In genomic region chr4:147848584-147848991, GRCm38 (mm10) we compare ENCODE assay signal across 8 mouse cellular contexts. TPM values are rescaled to one million over a fixed set of nuclear protein-coding genes. Genes with fewer than 3 reads are reported as not detected.
DNase-seq lines count a peak whose midpoint lies in the region; ATAC-seq and TF ChIP-seq lines count a peak whose summit lies in the region.

No protein-coding gene starts in this region.

- H3K4me3 ChIP-seq in CH12.LX (replicated peaks in 1 of 3; ENCODE audit: low read depth in 2 of 3, low read length in 2 of 3, poor library complexity in 1 of 3): peak overlapping the region; percentile 62 to 89 (median 63)
- peak overlapping the region; percentile 79 for H3K4me3 ChIP-seq in forebrain, embryonic 15.5 days
- peak overlapping the region; percentile 94 for H3K4me3 ChIP-seq in liver, postnatal 0 days (ENCODE audit: low read depth, low read length)

- no peak for TF ChIP-seq RAD21 in CH12.LX (IDR thresholded peaks at IDR 0.05; ENCODE audit: low read depth, low read length)

- TF ChIP-seq POLR2A in CH12.LX (IDR thresholded peaks at IDR 0.05; ENCODE audit: low read depth, low read length): no peak

- H3K9me3 ChIP-seq in CH12.LX (replicated peaks; ENCODE audit: low read length): no peaks in the 10 kb centered on the region
- 0 out of 2 replicates have a peak, but pooled peaks cover 5% of the 10 kb centered on the region for H3K9me3 ChIP-seq in forebrain, embryonic 15.5 days
- no peaks in the 10 kb centered on the region for H3K9me3 ChIP-seq in liver, postnatal 0 days (ENCODE audit: low read length)

- DNase-seq in frontal cortex, postnatal 25 days (ENCODE audit: low spot score in 2 of 2): no peak
- no peak for DNase-seq in CH12.LX (ENCODE audit: extremely low read depth)
- DNase-seq in liver, postnatal 0 days: no peak
- no peak for DNase-seq in urinary bladder, postnatal 25 days (ENCODE audit: low spot score)
- DNase-seq in thymus, postnatal 10 days (ENCODE audit: low spot score in 2 of 2): no peak
- no peak for DNase-seq in adrenal gland, adult 18-20 months (ENCODE audit: low spot score in 2 of 2)

- TF ChIP-seq EP300 in CH12.LX (IDR thresholded peaks at IDR 0.05; ENCODE audit: low read length): no peak
- peak; percentile 24; the same call in 1 of the 2 replicates for TF ChIP-seq EP300 in liver, postnatal 0 days (IDR thresholded peaks at IDR 0.05; ENCODE audit: low read depth)

- peak; percentile 79 for ATAC-seq in frontal cortex, adult (ENCODE audit: low TSS enrichment)
- ATAC-seq in forebrain, embryonic 15.5 days (replicated peaks): peak; percentile 80
- ATAC-seq in liver, postnatal 0 days: peak; percentile 74

- peaks cover 0 to 20% of the 10 kb centered on the region in 2 experiments for H3K36me3 ChIP-seq in CH12.LX (replicated peaks in 1 of 2; ENCODE audit: control insufficient read depth in 1 of 2, insufficient read depth in 1 of 2, low read length in 1 of 2)
- H3K36me3 ChIP-seq in forebrain, embryonic 15.5 days: peaks cover 11% of the 10 kb centered on the region
- H3K36me3 ChIP-seq in liver, postnatal 0 days (replicated peaks; ENCODE audit: insufficient read depth, low read length): no peaks in the 10 kb centered on the region; the same call in 1 of the 2 replicates

- 3% methylated on average over 4 of the region's 4 CpGs for WGBS in forebrain, embryonic 15.5 days
- WGBS in liver, postnatal 0 days (ENCODE audit: insufficient replicate concordance): 4% methylated on average over 4 of the region's 4 CpGs

- dilution Hi-C loops in CH12.LX (cut with MboI; ENCODE audit: extremely low pct_ligation_motif_present, extremely low pct_unique_long_range_greater_than_20kb, low sequenced_read_pairs): no loop called here

- no peaks in the 10 kb centered on the region for H3K27me3 ChIP-seq in CH12.LX (replicated peaks)
- H3K27me3 ChIP-seq in forebrain, embryonic 15.5 days: no peaks in the 10 kb centered on the region
- no peaks in the 10 kb centered on the region for H3K27me3 ChIP-seq in liver, postnatal 0 days (ENCODE audit: insufficient read depth, low read length)

- H3K27ac ChIP-seq in CH12.LX (ENCODE audit: insufficient read depth, low read depth): no peak overlapping the region
- no peak overlapping the region for H3K27ac ChIP-seq in forebrain, embryonic 15.5 days (replicated peaks)
- H3K27ac ChIP-seq in liver, postnatal 0 days (ENCODE audit: low read depth): peak overlapping the region; percentile 70

- H3K4me1 ChIP-seq in CH12.LX (ENCODE audit: control insufficient read depth in 1 of 2, insufficient read depth in 2 of 2): peaks cover 6 to 45% of the 10 kb centered on the region in 2 experiments; a peak in 2 of 4 replicates
- H3K4me1 ChIP-seq in forebrain, embryonic 15.5 days: peaks cover 12% of the 10 kb centered on the region
- peaks cover 14% of the 10 kb centered on the region for H3K4me1 ChIP-seq in liver, postnatal 0 days (ENCODE audit: insufficient read depth)

- H3K9ac ChIP-seq in CH12.LX (ENCODE audit: insufficient read depth, low read depth): peak overlapping the region; percentile 97
- H3K9ac ChIP-seq in forebrain, embryonic 15.5 days (replicated peaks): peak overlapping the region; percentile 75
- peak overlapping the region; percentile 80 for H3K9ac ChIP-seq in liver, postnatal 0 days (replicated peaks)

- peak overlapping the region; percentile 33; the same call in 1 of the 2 replicates for H3K4me2 ChIP-seq in CH12.LX (ENCODE audit: insufficient read depth, low read depth, poor library complexity, severe bottlenecking)
- H3K4me2 ChIP-seq in forebrain, embryonic 15.5 days (replicated peaks): peak overlapping the region; percentile 72
- H3K4me2 ChIP-seq in liver, postnatal 0 days (ENCODE audit: low read depth, low read length): peak overlapping the region; percentile 86

- H3K79me2 ChIP-seq in CH12.LX (replicated peaks; ENCODE audit: control insufficient read depth, extremely low read depth, insufficient read depth, poor library complexity, severe bottlenecking): peaks cover 5% of the 10 kb centered on the region

- no peak for TF ChIP-seq CTCF in CH12.LX (conservative IDR thresholded peaks at IDR 0.05 in 1 of 2, IDR thresholded peaks at IDR 0.05 in 1 of 2; ENCODE audit: low read depth in 2 of 2, low read length in 2 of 2)
- no peak for TF ChIP-seq CTCF in liver, postnatal 0 days (IDR thresholded peaks at IDR 0.05; ENCODE audit: low read depth)

- in situ Hi-C loops in CH12.LX (cut with MboI; ENCODE audit: low pct_ligation_motif_present, low pct_unique_long_range_greater_than_20kb, low sequenced_read_pairs): no loop called here

TF ChIP-seq in CH12.LX, 34 proteins besides CTCF, POLR2A, EP300 and RAD21:
- TF ChIP-seq ELF1 (IDR thresholded peaks at IDR 0.05; ENCODE audit: low read depth, low read length): no peak
- TF ChIP-seq USF1 (IDR thresholded peaks at IDR 0.05; ENCODE audit: low read depth, low read length): no peak
- TF ChIP-seq MAFK (IDR thresholded peaks at IDR 0.05; ENCODE audit: insufficient replicate concordance, low read length): no peak
- TF ChIP-seq MAX (IDR thresholded peaks at IDR 0.05; ENCODE audit: low read length): no peak
- no peak for TF ChIP-seq MYC (IDR thresholded peaks at IDR 0.05; ENCODE audit: low read depth, low read length)
- no peak for TF ChIP-seq NELFE (IDR thresholded peaks at IDR 0.05; ENCODE audit: low read depth, low read length)

RNA-seq across cellular contexts. Expression of gene Zfp933, which starts 0.4 kb away (rescaled TPM):
- total RNA-seq in CH12.LX (2012; rRNA removed) (2.0 and 2.7 TPM in 2 replicates), CH12.LX (2014; rRNA removed) (5.6 and 7.7 TPM in 2 replicates)
- 3.0 and 3.4 TPM in 2 replicates for polyA plus RNA-seq in CH12.LX (2012; ENCODE audit: insufficient read length, low read depth)
- polyA plus RNA-seq in forebrain, embryonic 15.5 days (2015; fragmentation: Nextera tagmentation; extraction: Ambion mirVana): 8.3 and 10.7 TPM in 2 replicates
- polyA plus RNA-seq in liver, postnatal 0 days (2015; fragmentation: Nextera tagmentation; extraction: Ambion mirVana): 1.6 and 1.7 TPM in 2 replicates
- 10 to 100 TPM; 20.8 to 38.3 TPM for total RNA-seq in adrenal gland, adult 18-20 months (2021)

RNA-seq across cellular contexts. Expression of gene Miip, which starts 20.0 kb away (rescaled TPM):
- 50.6 and 58.8 TPM in 2 replicates for total RNA-seq in CH12.LX (2012; rRNA removed)
- 31.5 and 33.6 TPM in 2 replicates for total RNA-seq in CH12.LX (2014; rRNA removed)
- polyA plus RNA-seq in CH12.LX (2012; ENCODE audit: insufficient read length, low read depth): 43.9 and 46.6 TPM in 2 replicates
- polyA plus RNA-seq in forebrain, embryonic 15.5 days (2015; fragmentation: Nextera tagmentation; extraction: Ambion mirVana): 55.0 and 55.3 TPM in 2 replicates
- polyA plus RNA-seq in liver, postnatal 0 days (2015; fragmentation: Nextera tagmentation; extraction: Ambion mirVana): 17.5 and 19.0 TPM in 2 replicates
- total RNA-seq in adrenal gland, adult 18-20 months (2021): 10 to 100 TPM; 13.9 to 17.5 TPM

RNA-seq across cellular contexts. Expression of gene Fv1, which starts 20.2 kb away (rescaled TPM):
- total RNA-seq in CH12.LX (2012; rRNA removed) (4.0 and 4.3 TPM in 2 replicates), CH12.LX (2014; rRNA removed) (3.0 TPM in 2 replicates)
- polyA plus RNA-seq in CH12.LX (2012; ENCODE audit: insufficient read length, low read depth): 2.1 and 2.8 TPM in 2 replicates
- polyA plus RNA-seq in forebrain, embryonic 15.5 days (2015; fragmentation: Nextera tagmentation; extraction: Ambion mirVana): 12.7 and 12.8 TPM in 2 replicates
- 0.90 TPM in 2 replicates for polyA plus RNA-seq in liver, postnatal 0 days (2015; fragmentation: Nextera tagmentation; extraction: Ambion mirVana)
- total RNA-seq in adrenal gland, adult 18-20 months (2021): 10 to 100 TPM; 10.3 to 10.6 TPM

RNA-seq across cellular contexts. Expression of gene Zfp984, which starts 39.0 kb away (rescaled TPM):
- total RNA-seq in CH12.LX (2012; rRNA removed) (4.5 TPM in 2 replicates), CH12.LX (2014; rRNA removed) (15.9 and 16.0 TPM in 2 replicates)
- polyA plus RNA-seq in CH12.LX (2012; ENCODE audit: insufficient read length, low read depth): 6.8 and 8.0 TPM in 2 replicates
- 4.9 and 5.3 TPM in 2 replicates for polyA plus RNA-seq in forebrain, embryonic 15.5 days (2015; fragmentation: Nextera tagmentation; extraction: Ambion mirVana)
- polyA plus RNA-seq in liver, postnatal 0 days (2015; fragmentation: Nextera tagmentation; extraction: Ambion mirVana): 2.5 and 2.8 TPM in 2 replicates
- 1 to 10 TPM; 2.0 to 4.6 TPM for total RNA-seq in adrenal gland, adult 18-20 months (2021)

RNA-seq across cellular contexts. Expression of gene Mfn2, which starts 55.9 kb away (rescaled TPM):
- total RNA-seq in CH12.LX (2012; rRNA removed): 17.5 and 21.7 TPM in 2 replicates
- total RNA-seq in CH12.LX (2014; rRNA removed): 8.6 and 10.0 TPM in 2 replicates
- polyA plus RNA-seq in CH12.LX (2012; ENCODE audit: insufficient read length, low read depth): 33.0 and 36.8 TPM in 2 replicates
- 73.6 and 77.2 TPM in 2 replicates for polyA plus RNA-seq in forebrain, embryonic 15.5 days (2015; fragmentation: Nextera tagmentation; extraction: Ambion mirVana)
- polyA plus RNA-seq in liver, postnatal 0 days (2015; fragmentation: Nextera tagmentation; extraction: Ambion mirVana): 12.3 and 14.1 TPM in 2 replicates
- total RNA-seq in adrenal gland, adult 18-20 months (2021): 100 to 1,000 TPM; 187 to 211 TPM

Comparison
In these comparisons a context has a peak if more than half of its experiments do, and no peak if none do; other contexts are left out.
1. H3K4me2 ChIP-seq: peak in every context shown above with its lines; median percentile 86 in liver, postnatal 0 days; 72 in forebrain, embryonic 15.5 days; 33 in CH12.LX.